Mouse (Mus musculus) ES-CJ7 (cell line): ENCODE results near the gene Vrk2.

ENCODE experiments used
- DNase-seq: peaks from one replicate; pipeline ENCODE4 v3.0.0; 2011; ENCODE audit warnings: low read depth, low spot score

Gene Vrk2

DNA sequence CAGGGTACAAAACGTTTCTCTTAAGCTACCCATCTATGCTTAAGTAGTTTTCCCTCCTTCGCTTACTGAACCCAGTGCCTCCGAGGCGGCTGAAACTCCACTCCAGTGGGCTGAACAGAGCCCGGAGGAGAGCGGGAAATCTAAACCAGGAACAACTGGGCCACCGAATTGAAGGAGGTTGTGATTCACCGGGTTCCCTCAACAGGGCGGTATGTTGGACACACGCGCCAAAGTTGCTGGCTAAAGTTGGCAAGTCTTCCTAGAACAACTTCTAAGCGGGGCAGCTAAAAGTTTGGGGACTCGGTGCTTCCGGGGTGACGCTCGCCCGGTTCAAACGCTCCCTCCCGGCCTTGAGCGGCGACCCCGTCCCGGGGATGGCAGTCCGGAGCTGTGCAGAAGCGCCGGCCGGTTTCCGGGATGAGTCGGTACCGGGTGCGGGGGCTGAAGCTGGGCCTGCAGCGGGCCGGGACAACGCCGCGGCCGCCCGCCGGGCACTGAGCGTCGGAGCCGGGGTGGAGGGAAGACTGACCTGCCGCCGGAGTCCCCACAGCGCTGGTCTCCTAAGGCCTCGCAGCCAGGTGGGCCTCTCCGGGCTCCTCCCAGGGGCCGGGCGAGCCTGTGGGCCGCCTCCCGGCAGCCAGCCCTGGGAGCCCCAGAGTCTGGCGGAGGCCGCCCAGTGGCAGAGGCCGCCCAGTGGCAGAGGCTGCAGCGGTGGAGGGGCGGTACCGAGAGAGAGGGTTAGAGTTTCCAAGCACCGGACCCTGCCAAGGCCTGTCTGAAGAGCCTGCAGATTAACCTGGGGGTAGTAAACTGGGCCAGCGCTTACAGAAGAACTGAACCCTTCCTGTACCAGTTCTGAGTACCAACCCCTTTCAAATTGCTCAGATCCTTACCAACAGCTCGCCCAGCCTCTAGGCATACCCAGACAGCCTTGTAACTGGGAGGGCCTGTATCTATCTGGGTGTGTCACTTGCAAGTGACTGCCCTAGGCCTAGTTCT is at the start of gene Vrk2, which contains the start of gene Gm6899:
Gene Vrk2, minus strand, starts transcription at position 939 of the 999 bp plus-strand sequence.
Gene Gm6899, plus strand, starts transcription at position 181 of the 999 bp plus-strand sequence.
- DNase-seq: peak; percentile 60

GRCm38 (mm10) chr11:26642141-26642540 is 48.3 kb upstream of the Vrk2 start:
- no peak for DNase-seq

GRCm38 (mm10) chr11:26640314-26640785 is 46.6 kb upstream of the Vrk2 start:
- no peak for DNase-seq

DNA sequence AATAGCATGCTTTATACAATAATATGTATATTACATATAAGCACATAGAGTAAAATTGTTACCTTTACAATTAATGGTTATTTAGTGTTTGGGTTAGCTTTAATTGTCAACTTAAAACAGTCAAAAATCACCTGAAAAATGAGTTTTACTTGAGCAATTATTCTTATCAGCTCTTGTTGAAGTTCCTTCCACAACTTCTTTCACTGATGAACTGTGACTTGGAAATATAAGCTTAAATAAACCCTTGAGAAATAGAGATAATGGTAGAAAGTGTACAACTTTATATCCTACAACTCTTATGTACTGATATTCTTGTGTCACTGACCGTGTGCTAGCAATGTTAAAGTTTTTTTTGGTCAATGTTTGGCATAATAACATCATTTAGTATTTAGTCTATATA is 42.4 kb upstream of the Vrk2 start:
- DNase-seq: no peak

GRCm38 (mm10) chr11:26622727-26623126 is 28.9 kb upstream of the Vrk2 start:
- DNase-seq: no peak

- no peak for DNase-seq
Observed at GRCm38 (mm10) chr11:26618475-26619223, 24.9 kb upstream of the Vrk2 start.

GRCm38 (mm10) chr11:26608795-26609194 is 15.0 kb upstream of the Vrk2 start:
- DNase-seq: no peak

- no peak for DNase-seq
Observed at GRCm38 (mm10) chr11:26604061-26604655, 10.4 kb upstream of the Vrk2 start.

- DNase-seq: no peak
Observed at GRCm38 (mm10) chr11:26601571-26602175, 7.9 kb upstream of the Vrk2 start.

DNA sequence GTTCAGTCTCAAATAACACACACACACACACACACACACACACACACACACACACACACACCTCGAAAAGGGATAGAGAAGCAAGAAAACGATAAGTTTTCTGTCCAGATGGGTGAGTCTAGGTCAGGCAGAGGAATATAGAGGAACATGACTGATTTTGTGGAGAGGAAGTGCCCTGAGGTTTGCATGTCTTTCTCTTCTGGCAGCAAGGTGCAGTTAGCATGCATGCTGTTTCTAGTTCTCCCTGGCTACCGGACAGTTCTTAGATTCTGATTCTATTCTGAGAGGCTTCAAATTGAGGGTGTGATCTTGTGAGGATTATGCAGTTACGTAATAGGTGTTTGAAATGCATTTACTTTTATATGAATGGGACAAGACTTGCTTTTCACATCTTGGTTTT is 6.9 kb upstream of the Vrk2 start:
- no peak for DNase-seq

- DNase-seq: no peak
Observed at GRCm38 (mm10) chr11:26598876-26599275, 5.1 kb upstream of the Vrk2 start.

- no peak for DNase-seq
Observed at GRCm38 (mm10) chr11:26597761-26598160, 4.0 kb upstream of the Vrk2 start.

DNA sequence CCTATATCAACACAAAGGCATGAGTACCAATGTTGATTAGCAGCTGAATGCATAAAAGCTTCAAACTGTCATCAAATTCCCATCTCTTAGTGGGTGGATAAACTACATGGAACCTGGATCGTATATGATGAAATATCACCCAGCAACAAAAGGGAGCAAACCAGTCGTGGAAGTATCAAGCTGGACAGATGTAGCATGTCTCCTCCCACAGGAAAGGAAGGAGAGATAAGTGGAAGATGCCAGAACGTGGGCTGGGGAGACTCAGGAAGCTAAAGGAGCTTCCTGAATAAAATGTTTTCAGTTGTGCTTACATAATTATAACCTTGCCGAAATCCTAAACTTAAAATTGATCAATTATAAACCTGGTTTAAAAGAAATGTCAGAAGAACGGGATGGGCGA is 3.3 kb upstream of the Vrk2 start:
- DNase-seq: no peak

DNA sequence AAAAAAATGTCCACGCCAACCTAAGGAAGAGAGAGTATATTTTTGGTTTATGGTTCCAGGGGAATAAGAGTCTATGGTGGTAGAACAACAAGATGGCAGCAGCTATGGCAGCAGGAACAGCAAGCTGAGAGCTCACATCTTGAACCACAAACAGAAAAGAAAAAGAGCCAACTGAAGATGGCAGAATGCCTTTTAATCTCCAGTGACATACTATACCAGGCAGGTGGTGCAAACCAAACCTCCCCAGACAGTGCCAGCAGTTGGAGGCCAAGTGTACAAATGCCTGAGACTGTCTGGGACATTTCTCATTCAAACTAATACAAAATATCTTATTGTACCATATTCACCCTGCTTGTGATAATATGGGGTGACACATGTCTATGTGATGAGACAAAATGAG is 2.4 kb upstream of the Vrk2 start:
- DNase-seq: no peak

GRCm38 (mm10) chr11:26594487-26594886 is 688 bp upstream of the Vrk2 start:
- DNase-seq: no peak

- DNase-seq: peak; percentile 22
Observed at GRCm38 (mm10) chr11:26592395-26593053, 1.3 kb downstream of the Vrk2 start.

DNA sequence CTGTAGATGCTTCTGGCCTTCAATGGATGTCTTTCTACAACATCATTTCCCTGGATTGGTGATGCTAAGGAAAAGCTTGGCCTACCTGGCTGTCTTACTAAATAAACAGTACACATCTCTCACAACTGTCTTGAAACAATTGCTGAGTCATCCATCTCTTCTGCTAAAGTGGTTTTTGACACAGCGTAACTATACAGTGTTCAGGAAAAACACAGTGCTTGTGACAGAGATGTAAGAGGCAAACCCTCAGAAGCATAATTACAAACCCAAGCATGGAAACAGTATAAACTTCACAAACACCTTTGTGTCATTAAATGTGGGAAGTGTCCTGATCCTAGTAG is 6.6 kb downstream of the Vrk2 start:
- DNase-seq: no peak

- no peak for DNase-seq
Observed at GRCm38 (mm10) chr11:26586367-26587183, 7.2 kb downstream of the Vrk2 start.

DNA sequence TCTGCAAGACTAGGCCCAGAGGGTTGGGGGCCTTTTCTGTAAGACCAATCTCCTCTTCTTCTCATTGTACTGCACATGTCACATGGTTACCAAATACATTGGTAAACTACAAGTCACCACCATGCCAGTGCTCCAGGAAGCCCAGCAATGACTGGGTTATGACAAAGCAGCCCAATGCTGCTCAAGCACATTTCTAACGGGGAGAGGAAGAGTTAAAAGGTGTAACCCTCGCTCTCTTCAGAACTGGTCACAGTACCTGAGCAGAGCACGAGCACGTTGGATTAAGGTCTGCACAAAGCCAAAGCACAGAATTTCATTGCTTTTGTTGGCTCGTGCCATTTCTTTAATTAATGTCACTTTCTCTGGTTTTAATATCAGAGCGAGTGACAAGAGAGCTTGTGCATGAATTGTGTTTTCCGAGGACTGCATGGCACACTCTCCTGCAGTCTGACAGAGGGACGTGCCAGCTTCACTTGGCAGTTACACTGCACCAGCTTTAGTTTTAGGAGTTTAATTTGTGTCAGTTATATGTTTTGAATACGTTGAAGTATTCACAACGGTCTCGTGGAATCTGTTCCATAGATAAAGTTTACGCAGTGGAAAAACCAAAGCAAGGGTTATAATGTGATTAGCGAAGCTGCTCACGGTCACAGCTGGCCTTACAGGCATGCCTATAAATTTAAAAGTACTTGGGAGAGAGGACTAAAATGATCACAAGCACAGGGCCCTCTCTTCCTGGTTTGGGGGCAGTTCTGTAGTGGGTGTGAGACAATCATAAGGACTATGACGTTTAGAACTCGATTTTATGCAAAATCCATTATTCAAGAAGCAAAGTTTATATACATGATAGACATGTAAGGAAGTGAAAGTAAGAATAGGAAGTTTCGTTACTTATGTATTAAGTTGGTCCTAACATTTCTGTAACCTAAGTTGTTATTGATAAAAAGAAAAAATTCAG is 8.1 kb downstream of the Vrk2 start:
- DNase-seq: no peak
